Mouse (Mus musculus) thymus, adult 2 months (tissue): ENCODE results near the gene Lcmt1.

Experiments used
- CTCF ChIP-seq: fragments of 200-500 bp; IDR thresholded peaks from 2 replicates; pipeline ENCODE4 v1.5.1; 2012; ENCODE audit warnings: mild to moderate bottlenecking, control low read depth, low read length, moderate library complexity, borderline replicate concordance; ENCODE audit not compliant: control insufficient read depth, poor library complexity, insufficient read depth; ENCODE audit errors: extremely low read depth
- POLR2A ChIP-seq: fragments of 200-500 bp; IDR thresholded peaks from 2 replicates; pipeline ENCODE4 v1.6.1; 2012; ENCODE audit warnings: mild to moderate bottlenecking, low read length, control low read depth, moderate library complexity; ENCODE audit not compliant: control insufficient read depth, poor library complexity, insufficient read depth; ENCODE audit errors: extremely low read depth

- no peak for TF ChIP-seq CTCF
- TF ChIP-seq POLR2A: no peak
Measured at GRCm38 (mm10) chr7:123354392-123354791, 15.2 kb upstream of the Lcmt1 start.
